Mouse (Mus musculus) naive thymus-derived CD4-positive, alpha-beta T cell, adult 2 months (primary cell): Measurements from ENCODE around the gene Cdadc1.

ENCODE experiments used
- DNase-seq: peaks from one replicate; pipeline ENCODE4 v3.0.0-alpha.2; 2011; ENCODE audit warnings: low read depth

Gene Cdadc1

DNA sequence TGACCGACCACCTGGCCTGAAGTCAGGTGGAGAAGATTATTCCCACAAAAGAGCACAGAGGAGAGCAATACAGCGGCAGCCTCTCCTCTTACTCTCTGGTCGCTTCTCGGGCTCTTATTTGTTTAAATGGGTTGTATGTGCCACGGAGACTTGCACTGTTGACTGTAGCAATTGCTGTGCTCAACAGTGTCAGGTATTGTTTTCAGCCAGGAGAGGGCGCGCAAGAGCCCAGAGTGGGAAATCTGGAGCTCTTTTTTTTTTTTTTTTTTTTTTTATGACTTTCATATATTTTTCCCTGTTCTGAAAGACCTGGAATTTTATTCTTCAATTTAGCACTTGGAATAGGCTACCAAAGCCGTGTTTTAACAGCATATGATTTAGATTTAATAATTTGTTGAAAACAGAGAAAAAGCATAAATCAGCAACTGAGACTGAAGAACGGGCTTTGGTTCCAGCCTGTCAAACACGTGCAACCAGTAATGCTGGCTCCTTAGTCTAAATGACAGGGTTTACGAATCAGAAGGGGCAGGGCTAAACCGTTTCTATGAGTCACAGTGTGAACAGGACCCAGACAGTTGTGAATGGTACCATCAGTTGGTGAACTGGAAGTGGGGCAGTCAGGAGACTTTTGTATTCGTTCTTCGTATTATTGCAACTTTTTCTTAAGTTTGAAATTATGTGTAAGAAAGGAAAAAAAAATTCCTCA, 15.3 kb upstream of the Cdadc1 start:
- DNase-seq: peak; percentile 53

DNA sequence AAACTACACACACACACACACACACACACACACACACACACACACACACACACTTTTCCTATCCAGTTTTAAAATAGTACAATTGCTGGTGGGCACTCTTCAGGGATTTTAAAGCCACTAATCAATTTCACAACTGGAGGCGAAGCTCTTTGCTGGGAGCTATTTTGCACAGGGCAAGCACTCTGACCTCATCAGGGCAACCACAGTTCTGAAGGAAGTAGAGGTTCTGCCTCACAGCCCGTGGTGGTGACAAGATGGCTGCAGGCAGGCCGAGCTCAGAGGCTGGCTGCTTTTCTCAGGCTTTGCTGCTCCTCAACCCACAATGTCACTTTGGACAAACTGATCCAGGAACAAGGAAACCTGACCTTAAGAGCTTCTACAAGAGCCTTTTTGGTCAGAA, 9.3 kb upstream of the Cdadc1 start:
- DNase-seq: no peak

DNA sequence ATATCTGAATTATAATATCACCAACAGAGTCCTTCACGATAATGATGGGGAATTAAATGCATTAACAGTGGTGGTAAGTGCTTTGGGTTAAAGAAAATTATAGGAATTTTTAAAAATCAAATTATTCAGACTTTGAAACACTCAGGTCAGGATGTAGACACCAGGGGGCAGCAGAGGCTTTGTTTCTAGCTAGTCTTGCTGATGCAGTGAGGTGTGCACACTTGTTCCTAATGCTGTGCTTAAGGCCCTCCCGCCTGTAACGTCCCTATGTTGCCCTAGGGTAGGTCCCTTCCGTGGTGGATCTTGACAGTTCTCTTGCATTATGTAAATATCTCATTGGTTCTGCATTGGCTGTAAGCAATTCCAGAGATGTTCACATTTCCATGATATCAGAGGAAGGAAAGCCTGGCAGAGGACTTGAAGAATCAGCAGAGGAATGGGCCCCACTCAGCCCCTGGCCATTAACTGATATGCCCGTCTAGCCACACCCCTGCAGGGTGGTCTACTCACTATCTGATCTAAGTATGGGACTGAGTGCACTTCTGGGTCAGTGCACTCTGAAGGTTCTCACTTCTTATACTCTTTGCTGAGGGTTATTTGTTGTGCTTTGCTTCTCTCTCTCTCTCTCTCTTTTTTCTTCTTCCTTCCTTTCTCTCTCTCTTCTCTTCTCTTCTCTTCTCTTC, 8.1 kb upstream of the Cdadc1 start:
- peak; percentile 83 for DNase-seq

DNA sequence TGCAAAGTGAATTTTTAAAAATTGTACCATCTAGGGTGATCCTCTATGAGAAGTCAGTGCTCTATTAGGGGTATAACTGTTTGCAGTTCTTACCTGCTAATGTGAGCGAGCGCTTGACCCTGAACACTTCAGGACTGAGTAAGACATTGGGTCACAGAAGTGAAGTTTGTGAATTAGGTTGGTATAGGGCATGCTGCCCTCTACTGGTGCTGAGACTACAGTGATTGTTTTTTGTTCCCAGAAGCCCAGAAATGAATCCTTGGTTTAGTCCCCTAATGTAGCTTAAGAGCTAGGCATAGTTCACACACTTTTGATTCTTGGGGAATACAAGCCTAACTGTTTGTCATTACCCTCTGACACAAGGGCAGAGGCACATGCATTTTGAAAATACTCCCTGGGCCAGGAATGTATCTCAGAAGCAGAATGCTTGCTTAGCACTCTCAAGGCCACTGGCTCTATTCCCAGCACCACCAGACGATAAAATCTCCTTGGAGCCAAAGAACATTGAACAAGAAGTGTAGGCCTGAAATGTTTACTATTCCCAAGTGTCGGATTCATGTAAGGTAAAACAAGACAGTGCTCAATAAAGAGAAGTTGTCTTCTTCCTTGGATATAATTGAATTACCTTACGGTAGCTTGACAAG, 6.4 kb upstream of the Cdadc1 start:
- peak; percentile 59 for DNase-seq

DNA sequence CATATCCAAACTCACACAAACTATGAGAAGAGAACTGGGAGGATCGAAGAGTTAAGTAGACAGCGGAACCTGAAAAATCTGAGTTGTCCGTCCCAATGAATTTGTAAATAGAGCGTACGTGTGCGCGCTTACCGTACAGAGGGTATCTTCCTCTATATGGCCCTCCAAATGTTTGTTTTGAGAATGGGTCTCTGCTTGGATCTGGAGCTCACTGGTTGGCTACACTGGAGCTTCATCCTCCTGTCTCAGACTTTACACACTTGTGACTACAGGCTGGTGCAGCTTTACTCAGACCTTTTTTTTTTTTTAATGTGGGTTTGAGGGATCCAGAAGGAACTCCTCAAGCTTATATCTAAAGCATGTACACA, 485 bp upstream of the Cdadc1 start:
- no peak for DNase-seq

DNA sequence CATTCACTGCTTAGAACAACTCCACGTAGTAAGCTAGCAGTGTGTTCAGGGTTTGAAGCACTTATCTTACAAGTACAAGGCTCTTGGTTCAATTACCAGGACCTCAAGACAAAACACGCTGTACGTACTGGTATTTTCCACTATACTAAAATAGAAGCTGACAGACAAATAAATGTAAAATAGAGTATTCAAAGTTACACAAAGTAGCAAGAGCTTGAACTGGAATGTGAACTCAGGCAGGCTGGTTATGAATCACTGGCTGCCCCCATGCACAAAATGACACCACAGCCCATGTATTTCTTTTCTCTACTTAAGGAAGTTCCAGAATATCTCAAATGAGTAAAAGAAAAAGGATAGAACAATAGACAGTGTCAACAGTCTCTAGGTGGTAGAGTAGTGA, 2.8 kb downstream of the Cdadc1 start:
- DNase-seq: no peak

DNA sequence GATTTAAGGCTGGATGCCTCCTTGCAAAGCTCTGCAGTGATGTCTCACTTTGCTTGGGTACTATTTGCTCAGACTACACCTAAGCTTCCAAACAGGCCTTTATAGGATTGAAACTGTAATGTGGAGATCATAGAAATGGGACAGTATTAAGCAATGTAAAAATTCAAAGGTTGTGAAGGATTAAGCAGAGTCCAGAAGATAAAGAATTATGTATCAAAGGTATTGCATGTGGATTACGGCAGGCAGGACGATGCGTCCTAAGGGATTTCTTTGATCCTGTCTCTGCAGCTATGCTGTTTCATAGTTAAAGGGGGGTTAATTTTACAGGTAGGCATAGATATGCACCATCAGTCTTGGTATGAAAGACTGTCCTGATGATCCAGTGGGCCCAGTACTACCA, 5.2 kb downstream of the Cdadc1 start:
- DNase-seq: no peak

DNA sequence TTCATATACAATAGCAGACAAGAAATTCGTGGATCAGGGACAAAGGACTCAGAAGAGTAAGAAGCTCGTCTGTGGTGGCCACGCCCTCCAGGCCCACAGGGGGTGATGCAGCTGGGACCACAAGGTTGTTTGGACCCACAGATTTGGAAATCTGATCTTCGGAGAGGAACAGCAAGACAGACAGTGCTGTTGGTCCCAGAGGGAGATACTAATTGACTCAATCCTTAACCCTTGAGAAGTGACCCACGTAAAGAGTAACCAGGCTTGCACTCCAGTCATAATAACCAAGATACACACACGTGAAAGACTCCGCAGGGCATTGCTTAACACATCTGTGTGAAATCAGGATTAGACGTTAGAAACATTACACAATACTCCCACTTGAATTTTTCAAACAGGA, 5.9 kb downstream of the Cdadc1 start:
- DNase-seq: no peak

DNA sequence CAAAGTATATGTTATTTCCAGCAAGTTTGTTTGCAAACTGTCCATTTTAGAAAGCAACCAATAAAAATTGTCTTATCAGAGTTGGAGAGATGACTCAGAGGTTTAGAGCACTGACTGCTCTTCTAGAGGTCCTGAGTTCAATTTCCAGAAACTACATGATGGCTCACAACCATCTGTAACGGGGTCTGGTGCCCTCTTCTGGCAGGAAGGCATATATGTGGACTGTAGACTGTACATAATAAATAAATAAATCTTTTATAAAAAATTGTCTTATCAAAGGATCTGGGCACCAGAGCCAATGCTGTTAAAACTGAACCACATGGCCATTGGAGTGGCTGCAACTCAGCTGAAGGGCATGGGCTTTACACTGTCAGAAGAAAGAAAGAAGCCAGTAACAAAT, 7.1 kb downstream of the Cdadc1 start:
- DNase-seq: peak; percentile 59

DNA sequence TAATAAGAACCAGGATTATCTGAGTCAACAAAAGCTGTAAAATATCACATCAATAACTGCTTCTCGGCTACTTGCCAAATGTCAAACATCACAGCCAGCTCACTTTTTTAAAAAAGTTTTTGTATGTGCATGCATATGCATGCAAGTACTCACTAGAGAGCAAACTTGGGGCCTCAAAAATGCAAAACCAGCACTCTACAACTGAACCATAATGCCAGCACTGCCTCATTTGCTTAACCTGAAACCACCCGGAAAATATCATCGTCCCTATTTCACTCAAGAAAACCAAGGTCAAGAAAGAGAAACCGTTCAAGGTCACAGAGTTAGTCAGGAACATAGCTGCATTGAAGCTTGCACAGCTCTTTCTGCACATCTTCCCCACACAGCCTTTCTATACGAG, 21.4 kb downstream of the Cdadc1 start:
- DNase-seq: no peak

DNA sequence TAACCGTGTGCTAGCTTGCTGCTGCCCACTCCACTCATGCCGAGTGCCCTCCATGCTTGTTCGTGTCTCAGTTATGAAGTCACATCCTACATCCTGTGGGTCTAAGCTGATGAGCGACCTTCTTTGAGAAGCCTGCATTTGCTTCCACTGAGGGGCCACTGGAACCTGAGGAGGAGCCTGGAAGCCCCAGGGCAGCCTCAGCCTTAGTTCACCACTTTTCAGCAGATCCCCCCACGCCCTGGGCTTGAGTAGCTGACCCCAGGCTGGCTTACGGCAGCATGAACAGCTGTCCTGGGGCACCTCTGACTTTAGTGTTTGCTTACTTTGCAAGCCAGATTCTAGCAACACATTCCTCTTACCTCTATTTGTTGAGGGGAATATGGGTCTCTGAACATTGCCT, 31.0 kb downstream of the Cdadc1 start:
- no peak for DNase-seq

DNA sequence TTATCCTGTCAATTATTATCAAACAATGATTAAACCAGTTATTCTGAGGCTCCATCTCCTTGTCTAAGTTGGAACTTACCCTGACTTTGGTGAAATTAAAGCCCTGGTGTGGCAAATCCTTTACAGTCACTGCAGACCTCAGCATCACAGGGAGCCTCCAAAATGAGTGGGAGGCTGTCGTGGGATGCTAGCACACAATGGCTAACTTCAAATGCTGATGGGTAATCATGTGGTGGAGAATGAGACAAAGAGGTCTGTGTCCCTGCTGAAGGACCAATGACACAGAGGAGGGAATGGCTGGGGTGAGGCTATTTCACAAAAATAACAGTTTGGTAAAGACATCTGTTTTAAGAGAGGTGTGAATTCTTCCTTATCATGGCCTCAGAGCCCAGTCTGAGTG, 39.9 kb downstream of the Cdadc1 start:
- no peak for DNase-seq

DNA sequence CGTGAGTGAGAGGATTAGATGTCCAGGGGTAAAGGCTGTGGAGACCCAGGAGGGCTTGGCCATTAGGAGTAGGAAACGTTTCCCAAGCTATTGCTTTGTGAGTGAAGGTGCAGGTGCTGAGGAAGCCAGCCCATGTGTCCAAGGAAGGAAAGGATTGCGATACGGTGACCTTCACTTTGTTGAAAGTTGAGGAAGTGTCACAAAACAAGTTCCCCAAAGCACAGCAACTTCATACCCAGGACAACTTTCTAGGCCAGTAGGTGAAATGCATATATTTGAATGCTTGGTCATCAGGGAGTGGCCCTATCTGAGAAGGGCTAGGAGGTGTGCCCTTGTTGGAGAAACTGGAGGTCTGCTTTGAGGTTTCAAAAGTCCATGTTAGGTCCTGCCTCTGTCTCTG, 40.7 kb downstream of the Cdadc1 start:
- DNase-seq: no peak

DNA sequence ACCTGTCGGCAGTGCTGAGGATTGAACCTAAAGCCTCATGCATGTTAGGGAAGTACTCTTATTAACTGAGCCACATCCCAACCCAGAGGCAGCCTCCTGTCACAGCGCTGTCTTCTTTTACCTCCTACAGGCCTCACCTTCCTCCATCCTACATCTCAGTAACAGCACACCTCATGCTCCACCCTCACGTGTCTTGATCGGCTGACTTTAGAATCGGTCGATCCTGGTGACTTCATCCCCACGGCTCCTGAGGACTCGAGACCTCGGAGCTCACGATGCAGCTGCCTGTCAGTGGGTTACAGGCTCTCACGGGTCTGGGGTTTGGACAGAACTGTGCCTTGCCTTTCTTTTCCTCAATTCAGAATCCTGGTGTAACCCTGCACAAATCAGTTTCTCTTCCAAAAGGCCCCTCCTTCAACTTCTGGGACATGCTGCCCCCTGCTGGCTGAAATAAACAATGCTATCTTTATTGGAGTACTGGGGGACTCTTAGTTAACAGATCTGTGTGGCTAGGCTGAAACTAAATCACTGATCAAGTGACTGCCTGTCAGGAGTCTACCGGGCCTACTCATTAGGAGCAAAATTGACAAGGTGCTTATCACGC, 41.7 kb downstream of the Cdadc1 start:
- DNase-seq: peak; percentile 84

DNA sequence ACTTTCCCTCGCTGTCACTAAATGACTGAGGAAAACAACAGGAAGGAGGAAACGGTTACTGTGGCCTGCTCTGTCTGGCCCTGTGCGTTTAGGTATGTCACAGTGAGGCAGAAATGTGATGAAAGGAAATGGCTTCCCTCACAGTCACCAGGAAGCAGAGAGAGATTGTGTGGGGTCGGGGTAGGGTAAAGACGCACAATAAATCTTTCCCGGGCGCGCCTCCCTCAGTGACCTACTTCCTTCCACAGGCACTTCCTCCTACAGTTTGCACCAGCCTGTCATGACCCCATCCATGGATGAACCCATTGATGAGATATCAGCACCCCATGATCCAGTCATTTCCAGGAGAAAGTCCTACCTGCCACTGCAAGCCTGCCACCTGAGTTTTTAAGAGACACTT, 42.7 kb downstream of the Cdadc1 start:
- peak; percentile 34 for DNase-seq

DNA sequence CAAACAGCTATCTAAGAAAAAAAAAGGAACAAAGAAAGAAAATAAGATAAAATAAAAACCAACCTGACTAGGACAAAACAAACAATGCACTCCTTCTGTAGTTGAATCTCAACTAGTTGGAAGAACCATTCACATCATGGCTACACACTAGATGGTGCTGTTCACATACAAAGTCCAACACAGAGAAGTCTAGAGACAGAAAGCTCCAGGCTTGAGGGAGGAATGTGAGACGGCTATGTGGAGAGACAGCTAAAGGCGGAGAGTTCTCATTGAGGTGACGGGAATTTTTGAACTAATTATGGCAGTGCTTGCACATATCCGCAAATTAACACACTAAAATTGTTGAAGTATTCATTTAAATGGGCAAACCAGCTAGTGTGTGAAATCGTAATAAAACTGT, 43.7 kb downstream of the Cdadc1 start:
- DNase-seq: no peak

DNA sequence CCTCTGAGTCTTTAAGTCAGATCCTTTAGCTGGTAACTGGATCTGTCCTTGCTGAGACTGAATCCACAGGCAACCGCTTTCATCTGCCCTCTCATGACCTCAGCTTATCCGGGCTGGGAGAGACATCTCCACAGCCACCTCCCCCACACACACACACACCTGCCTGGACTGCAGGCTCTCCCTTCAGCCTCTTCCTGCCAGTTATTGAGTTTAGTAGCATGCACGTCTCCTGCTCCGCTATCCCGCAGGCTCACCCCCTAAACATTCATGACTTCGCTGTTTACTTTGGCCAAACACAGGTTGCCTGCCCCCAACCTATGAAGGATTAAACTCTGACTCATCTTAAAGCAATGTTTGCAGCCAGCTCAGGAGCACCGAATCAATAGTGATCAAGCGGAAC, 45.8 kb downstream of the Cdadc1 start:
- no peak for DNase-seq

DNA sequence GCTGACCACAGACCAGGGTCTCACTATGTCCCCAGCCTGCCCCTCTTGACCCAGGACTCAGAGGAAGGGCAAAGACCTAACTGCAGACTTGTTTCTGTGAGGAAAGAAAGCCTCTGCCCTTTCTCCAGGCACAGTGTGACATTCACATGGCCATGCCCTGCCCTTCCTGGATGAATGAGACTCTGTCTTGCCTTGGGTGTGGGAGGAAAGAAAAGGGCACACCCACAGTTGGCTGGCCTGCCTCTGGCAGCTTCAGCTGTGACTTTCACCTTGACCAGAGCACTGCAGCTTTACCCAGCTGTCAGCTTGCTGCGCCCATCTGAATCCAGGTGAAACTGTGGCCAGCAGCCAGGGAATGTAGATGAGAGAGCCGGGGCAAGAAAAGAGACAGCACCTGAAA, 46.9 kb downstream of the Cdadc1 start:
- DNase-seq: no peak

DNA sequence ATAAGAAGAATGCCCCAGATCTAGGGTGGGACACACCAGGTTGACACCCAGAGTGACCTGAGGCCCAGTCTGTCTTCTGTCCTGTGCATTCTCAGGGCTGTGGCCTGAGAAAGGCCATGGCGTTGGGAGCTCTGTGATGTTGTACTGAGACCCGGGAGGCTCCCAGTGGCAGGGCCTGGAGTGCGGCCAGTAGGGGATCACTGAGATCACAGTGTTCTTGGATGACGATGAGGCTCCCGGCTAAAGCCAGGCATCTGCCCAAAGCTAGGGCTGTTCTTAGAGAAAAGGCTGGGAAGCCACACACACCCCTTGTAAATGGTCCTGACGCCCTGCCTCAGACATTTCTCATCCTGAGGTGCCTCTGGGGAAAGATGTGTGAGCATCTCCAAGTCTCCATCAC, 48.7 kb downstream of the Cdadc1 start:
- DNase-seq: no peak

DNA sequence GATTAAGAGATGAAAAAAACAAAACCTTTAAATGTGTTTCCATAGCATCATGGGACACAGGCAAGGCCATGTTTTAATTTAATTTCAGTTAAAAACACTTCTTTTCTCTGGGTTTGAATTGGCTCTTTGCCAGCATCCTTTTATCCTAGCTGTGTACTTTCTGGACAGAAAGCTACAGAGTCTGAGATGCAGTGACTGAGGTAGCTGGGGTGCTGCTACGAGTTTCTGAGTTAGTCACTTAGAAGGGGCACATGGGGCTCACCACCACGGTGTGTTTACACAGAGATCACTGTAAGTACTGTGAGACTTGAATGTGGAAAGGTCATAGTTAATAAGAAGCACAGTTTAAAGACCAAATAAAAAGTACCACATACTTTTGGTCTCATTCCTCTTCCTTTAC, 49.2 kb downstream of the Cdadc1 start:
- DNase-seq: no peak

DNA sequence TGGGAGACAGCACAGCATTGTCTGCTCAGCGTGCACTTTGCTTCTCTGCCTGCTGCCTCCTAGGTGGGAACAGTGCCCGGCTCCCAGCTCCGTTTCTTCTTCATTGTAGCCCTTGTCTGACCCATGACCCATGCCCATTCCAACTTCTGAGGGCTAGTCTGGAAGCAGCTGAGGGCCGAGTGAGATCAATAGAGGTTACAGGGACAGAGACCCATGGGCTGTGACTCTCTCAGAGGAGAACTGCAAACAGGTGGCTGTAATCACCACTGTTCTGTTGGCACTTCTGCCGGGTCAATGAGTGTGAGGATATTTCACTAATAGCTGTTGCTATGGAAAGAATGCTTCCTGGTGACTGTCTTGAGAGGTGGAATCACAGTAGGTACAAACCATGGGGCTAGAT, 50.2 kb downstream of the Cdadc1 start:
- DNase-seq: no peak

DNA sequence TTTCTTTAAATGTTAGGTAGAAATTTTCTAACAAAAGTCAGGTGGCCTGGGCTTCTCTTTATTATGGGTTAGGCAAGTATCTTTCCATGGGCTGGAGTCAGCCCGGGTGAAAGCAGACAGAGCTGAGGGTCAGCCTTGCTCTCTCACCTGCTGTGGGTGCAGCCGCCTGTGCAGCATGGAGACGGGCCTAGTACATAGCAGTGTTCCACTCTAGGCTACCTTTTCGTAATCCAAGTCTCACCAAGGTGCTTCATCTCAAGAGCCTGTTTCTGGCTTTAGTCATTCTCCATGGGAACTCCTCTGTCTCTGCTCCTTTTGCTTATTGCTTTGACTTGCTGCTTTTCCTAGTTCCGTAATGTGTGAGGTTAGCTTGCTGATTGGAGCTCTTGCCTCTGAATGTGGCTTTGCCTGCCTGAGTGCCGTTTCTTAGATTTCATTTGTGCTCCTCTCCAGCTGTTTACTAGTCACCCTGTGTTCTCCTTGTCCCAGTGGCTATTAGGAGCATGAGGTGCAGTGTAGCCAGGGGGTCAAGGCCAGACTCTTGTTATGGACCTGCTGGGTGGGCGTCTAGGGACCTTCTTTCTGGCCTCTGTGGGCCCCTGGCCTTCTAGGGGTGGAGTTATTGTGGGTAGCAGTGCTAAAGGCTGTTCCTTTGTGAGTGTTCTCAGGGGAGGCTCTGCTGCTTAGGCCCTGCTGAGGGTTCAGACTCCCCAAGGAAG, 51.4 kb downstream of the Cdadc1 start:
- no peak for DNase-seq

DNA sequence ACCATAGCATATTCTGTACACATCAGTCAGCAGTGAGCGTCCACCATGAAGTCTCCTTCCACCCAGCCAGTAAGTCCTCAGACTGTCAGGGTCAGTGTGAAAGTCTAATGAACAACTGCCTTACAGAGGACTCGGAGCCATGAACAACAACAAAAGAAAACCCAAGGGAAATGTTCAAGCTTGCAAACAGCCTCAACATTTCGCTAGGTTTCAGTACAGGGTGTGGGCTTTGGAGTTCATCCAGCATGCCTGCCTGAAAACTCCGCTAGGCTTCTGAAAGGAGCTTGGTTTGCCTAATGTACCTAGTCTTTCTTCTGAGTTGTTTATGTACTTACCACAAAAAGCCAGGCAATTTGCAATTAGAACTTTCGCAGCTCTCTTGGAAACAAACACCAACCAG, 53.8 kb downstream of the Cdadc1 start:
- DNase-seq: no peak
